Mouse (Mus musculus) G1E (cell line): ENCODE results near the gene Ccdc7b. TPM values are rescaled to one million over a fixed set of nuclear protein-coding genes. Genes with fewer than 3 reads are reported as not detected.
"Not testable (repeated sequence)": the region's sequence is repeated elsewhere in the genome, so short reads cannot be mapped to it uniquely, and the experiment has no call there.

Experiments
- ATAC-seq: 2 replicates; pipeline ENCODE4 v1.8.0; 2016; ENCODE audit warnings: mild to moderate bottlenecking; ENCODE audit not compliant: insufficient number of reproducible peaks, poor library complexity, low FRiP score, severe bottlenecking; ENCODE audit errors: extremely low read depth
- DNase-seq: peaks from one replicate; pipeline ENCODE4 v3.0.0; 2012; ENCODE audit warnings: low spot score
- H3K27me3 ChIP-seq: 2 replicates; pipeline ENCODE4 v1.6.1; 2012; ENCODE audit warnings: mild to moderate bottlenecking, low read length, inconsistent platforms; ENCODE audit not compliant: insufficient read depth
- H3K36me3 ChIP-seq: replicated peaks from 2 replicates; pipeline ENCODE3; 2012; ENCODE audit warnings: mild to moderate bottlenecking, inconsistent platforms
- H3K4me1 ChIP-seq: 2 replicates; pipeline ENCODE4 v1.6.1; 2012; ENCODE audit warnings: low read depth, low read length, inconsistent platforms, mixed read lengths; ENCODE audit not compliant: insufficient read depth
- H3K4me3 ChIP-seq: 2 replicates; pipeline ENCODE4 v1.5.1; 2012; ENCODE audit warnings: low read depth, mild to moderate bottlenecking, inconsistent platforms, low read length, moderate library complexity, mixed read lengths
- H3K9me3 ChIP-seq: replicated peaks from 2 replicates; pipeline ENCODE4 v1.6.1; 2012; ENCODE audit warnings: inconsistent platforms
- CTCF ChIP-seq: IDR thresholded peaks from 2 replicates; pipeline ENCODE4 v1.5.1; 2012; ENCODE audit warnings: low read depth, low read length, inconsistent platforms, mixed read lengths
- GATA1 ChIP-seq: IDR thresholded peaks from 2 replicates; pipeline ENCODE4 v1.6.1; 2012; ENCODE audit warnings: borderline replicate concordance, low read length, inconsistent platforms, mixed read lengths
- GATA2 ChIP-seq: IDR thresholded peaks from 2 replicates; pipeline ENCODE4 v1.6.1; 2012; ENCODE audit warnings: low read depth, low read length, inconsistent platforms, borderline replicate concordance
- POLR2AphosphoS5 ChIP-seq: IDR thresholded peaks from 2 replicates; pipeline ENCODE4 v1.6.1; 2012; ENCODE audit warnings: low read depth, low read length, inconsistent platforms; ENCODE audit not compliant: insufficient replicate concordance
- TAL1 ChIP-seq: conservative IDR thresholded peaks from 2 replicates; pipeline ENCODE4 v1.6.1; 2012; ENCODE audit warnings: low read depth, low read length, inconsistent platforms, mixed read lengths
- polyA plus RNA-seq: library from polyadenylated mRNA; stranded (reverse); fragments of >175 nt; gene quantifications from 2 replicates; pipeline ENCODE4 v1.2.3, GENCODE M21; 2012
- total RNA-seq, 2 experiments: library from RNA; stranded (forward) in 1 of 2; stranded (reverse) in 1 of 2; fragments of 200-1000 nt in 1 of 2; fragments of >200 nt in 1 of 2; fragmentation: Nextera tagmentation in 1 of 2; gene quantifications; 2 replicates each; pipeline ENCODE4 v1.2.3; 2014 to 2017

The Ccdc7b gene
- not detected in 2 replicates for total RNA-seq (2014; fragmentation: Nextera tagmentation)
- 0.16 TPM in 1 of 2 replicates, not detected in the other for total RNA-seq (2017)
- polyA plus RNA-seq = not detected in 2 replicates

GRCm38 (mm10) chr8:129066834-129067233 is at the start of gene Ccdc7b:
Ccdc7b (plus strand) TSS chr8:129067134.
- ATAC-seq, DNase-seq, H3K9me3 ChIP-seq, H3K27me3 ChIP-seq, H3K4me3 ChIP-seq, H3K36me3 ChIP-seq, H3K4me1 ChIP-seq: not testable (repeated sequence)

GRCm38 (mm10) chr8:129065417-129065816 is 1.5 kb upstream of the Ccdc7b start, which contains the start of gene Ccdc7a:
Ccdc7a (minus strand) TSS chr8:129065517.
- not testable (repeated sequence) for H3K4me3 ChIP-seq, H3K9me3 ChIP-seq, DNase-seq, H3K4me1 ChIP-seq, H3K36me3 ChIP-seq, ATAC-seq, H3K27me3 ChIP-seq

DNA sequence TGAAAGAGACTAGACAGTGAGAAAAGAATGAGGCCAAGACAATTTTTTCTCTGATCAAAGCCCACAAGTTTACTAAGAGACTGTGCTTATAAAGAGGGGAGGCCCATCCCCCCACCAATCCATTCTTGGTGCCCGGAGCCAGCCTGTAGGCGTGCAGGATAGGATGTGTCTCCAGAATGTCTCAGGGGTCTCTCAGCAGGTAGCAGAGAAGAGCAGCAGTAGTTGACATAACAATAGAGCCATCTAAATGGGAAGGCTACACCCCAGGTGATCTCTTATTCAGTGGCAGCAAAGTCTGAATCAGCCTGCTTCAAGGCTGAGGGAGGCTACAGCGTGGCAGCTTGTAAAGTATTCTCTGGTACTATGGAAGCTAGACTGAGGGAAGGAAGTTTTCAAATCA is 48.8 kb downstream of the Ccdc7b start:
- not testable (repeated sequence) for H3K4me1 ChIP-seq, H3K4me3 ChIP-seq, DNase-seq, ATAC-seq, H3K9me3 ChIP-seq, H3K36me3 ChIP-seq, H3K27me3 ChIP-seq

GRCm38 (mm10) chr8:129131561-129131960 is 64.6 kb downstream of the Ccdc7b start, which contains the start of gene Gm10999:
Gm10999 (minus strand) TSS chr8:129131661.
- TF ChIP-seq GATA2 (no peak), CTCF (no peak)
- Histone ChIP-seq H3K9me3 (no peaks in the 10 kb centered on the region), H3K4me1 (no peaks in the 10 kb centered on the region), H3K27me3 (no peaks in the 10 kb centered on the region), H3K36me3 (no peaks in the 10 kb centered on the region), H3K4me3 (no peak within 1 kb of the TSS)
- ATAC-seq = no peak
- DNase-seq = no peak

DNA sequence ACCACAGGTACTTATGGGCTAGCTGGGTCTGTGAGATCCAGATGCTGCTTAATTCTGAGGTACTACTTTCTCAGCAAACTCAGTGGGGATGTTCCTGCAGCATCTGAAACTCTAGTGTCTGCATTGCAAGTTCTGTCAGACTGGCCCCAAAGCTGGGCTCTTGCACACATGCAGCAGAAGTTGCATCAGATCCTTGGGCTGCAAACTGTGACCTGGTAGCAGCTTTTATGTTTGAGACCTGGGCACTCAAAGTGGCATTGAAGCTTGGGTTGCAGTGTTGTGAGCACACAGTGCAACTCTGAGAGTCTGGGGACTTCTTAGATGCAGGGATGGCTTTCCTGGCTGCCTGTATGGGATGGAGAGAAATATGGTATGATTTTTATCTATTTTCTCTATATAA is 66.5 kb downstream of the Ccdc7b start:
- ATAC-seq = no peak
- no peaks in the 10 kb centered on the region for H3K9me3 ChIP-seq

More for the DNA sequence above, 66.5 kb downstream of the Ccdc7b start:
- DNase-seq = no peak
- Histone ChIP-seq H3K4me1 (no peaks in the 10 kb centered on the region), H3K36me3 (no peaks in the 10 kb centered on the region), H3K4me3 (no peak overlapping the region), H3K27me3 (no peaks in the 10 kb centered on the region)
- TF ChIP-seq POLR2AphosphoS5 (no peak), GATA2 (no peak), GATA1 (no peak), CTCF (no peak), TAL1 (no peak)

Other genes with a start within 250 kb of the Ccdc7b start
- gene Ccdc7a, start 1.6 kb upstream of the Ccdc7b start, total RNA-seq (2014; fragmentation: Nextera tagmentation) = not detected in 2 replicates
- gene Ccdc7a, start 1.6 kb upstream of the Ccdc7b start, total RNA-seq (2017) = not detected in 2 replicates
- gene Ccdc7a, start 1.6 kb upstream of the Ccdc7b start, polyA plus RNA-seq = not detected in 2 replicates
- not detected in 2 replicates for gene Gm10999, start 64.5 kb downstream of the Ccdc7b start, total RNA-seq (2014; fragmentation: Nextera tagmentation)
- gene Gm10999, start 64.5 kb downstream of the Ccdc7b start, total RNA-seq (2017) = not detected in 2 replicates
- not detected in 2 replicates for gene Gm10999, start 64.5 kb downstream of the Ccdc7b start, polyA plus RNA-seq
- gene 2610044O15Rik8, start 167.3 kb downstream of the Ccdc7b start, total RNA-seq (2014; fragmentation: Nextera tagmentation) = 14.3 and 15.0 TPM in 2 replicates
- 21.8 and 27.7 TPM in 2 replicates for gene 2610044O15Rik8, start 167.3 kb downstream of the Ccdc7b start, total RNA-seq (2017)
- gene 2610044O15Rik8, start 167.3 kb downstream of the Ccdc7b start, polyA plus RNA-seq = 0.48 and 0.72 TPM in 2 replicates